Mouse (Mus musculus) limb, embryonic 11.5 days (tissue): ENCODE results near the gene Ppp1cb. TPM values are rescaled to one million over a fixed set of nuclear protein-coding genes. Genes with fewer than 3 reads are reported as not detected.

Source experiments
- ATAC-seq: fragments of 200-750 bp; cut with Nextera tagmentation; 2 replicates; pipeline ENCODE4 v1.8.0; 2017; ENCODE audit warnings: low read depth; ENCODE audit not compliant: insufficient number of reproducible peaks, low FRiP score, low TSS enrichment
- DNase-seq: peaks from one replicate; pipeline ENCODE4 v3.0.0-alpha.2; 2015; ENCODE audit warnings: low spot score
- H3K27ac ChIP-seq: fragments of 300-500 bp; sonication (generic); replicated peaks from 2 replicates; pipeline ENCODE4 v1.5.1; 2014; ENCODE audit warnings: low read depth, mild to moderate bottlenecking, low read length
- H3K27me3 ChIP-seq: fragments of 300-500 bp; sonication (generic); 2 replicates; pipeline ENCODE4 v1.6.1; 2014; ENCODE audit warnings: mild to moderate bottlenecking, low read length, mixed read lengths; ENCODE audit not compliant: control insufficient read depth, insufficient read depth
- H3K36me3 ChIP-seq: fragments of 300-500 bp; sonication (generic); 2 replicates; pipeline ENCODE4 v1.6.1; 2014; ENCODE audit warnings: mild to moderate bottlenecking, low read length, moderate library complexity, mixed read lengths; ENCODE audit not compliant: control insufficient read depth, insufficient read depth
- H3K4me1 ChIP-seq: fragments of 300-500 bp; sonication (generic); 2 replicates; pipeline ENCODE4 v1.6.1; 2014; ENCODE audit warnings: low read length, mixed read lengths; ENCODE audit not compliant: control insufficient read depth, insufficient read depth
- H3K4me2 ChIP-seq: fragments of 300-500 bp; sonication (generic); 2 replicates; pipeline ENCODE4 v1.6.1; 2014; ENCODE audit warnings: low read depth, mild to moderate bottlenecking, moderate library complexity; ENCODE audit not compliant: severe bottlenecking
- H3K4me3 ChIP-seq: fragments of 300-500 bp; sonication (generic); 2 replicates; pipeline ENCODE4 v1.5.1; 2014; ENCODE audit warnings: low read depth, low read length
- H3K9ac ChIP-seq: fragments of 300-500 bp; sonication (generic); 2 replicates; pipeline ENCODE4 v1.6.1; 2014; ENCODE audit warnings: mild to moderate bottlenecking, low read length
- H3K9me3 ChIP-seq: fragments of 300-500 bp; sonication (generic); 2 replicates; pipeline ENCODE4 v1.6.1; 2016; ENCODE audit warnings: low read length; ENCODE audit not compliant: control insufficient read depth
- WGBS: fragments of 180-500 bp; shearing (Covaris S2); extraction: QIAGEN DNeasy Blood & Tissue Kit; methylation state at CpG from one replicate; pipeline ENCODE4 v1.1.7; 2014; 5-methylcytosine and 5-hydroxymethylcytosine counted together
- polyA plus RNA-seq: library from polyadenylated mRNA; unstranded; fragments of >200 nt; fragmentation: Nextera tagmentation; extraction: Ambion mirVana; gene quantifications from 2 replicates; pipeline ENCODE4 v1.2.1, GENCODE M21; 2014

The Ppp1cb gene
- 250 and 254 TPM in 2 replicates for polyA plus RNA-seq

DNA sequence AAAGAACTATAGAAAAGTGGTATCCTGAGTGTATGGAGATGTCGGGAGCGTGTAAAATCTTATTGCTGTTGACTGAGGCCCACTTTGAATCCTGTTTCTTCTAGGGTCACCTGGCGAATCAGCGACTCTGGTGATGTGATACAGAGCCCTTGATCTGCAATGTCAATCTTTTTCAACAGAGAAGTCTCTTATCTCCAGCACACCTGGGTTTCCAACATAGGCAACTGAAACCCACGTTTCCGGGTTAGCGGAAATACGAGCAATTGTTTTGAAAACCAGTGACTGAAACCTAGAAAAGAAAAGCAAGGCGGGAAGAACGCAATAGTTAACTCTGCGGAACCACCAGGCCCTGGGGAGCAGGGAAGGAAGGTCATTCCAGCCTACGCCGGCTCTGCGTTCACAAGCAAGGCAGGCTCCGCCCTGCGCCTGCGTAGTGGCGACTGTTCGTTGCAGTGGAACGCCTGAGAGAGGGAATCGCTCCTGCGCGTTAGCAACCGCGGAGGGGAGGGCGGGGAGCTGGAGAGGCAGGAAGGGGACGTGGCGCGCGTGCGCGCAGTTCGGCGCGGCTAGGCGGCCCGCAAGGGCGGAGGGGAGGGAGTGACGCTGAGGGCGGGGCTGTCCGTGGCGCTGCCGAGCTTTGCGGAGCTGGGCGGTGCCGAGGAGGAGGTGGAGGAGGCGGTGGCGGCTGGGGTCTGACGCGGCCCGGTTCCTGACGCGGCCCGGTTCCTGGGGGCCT is at the start of gene Ppp1cb:
Ppp1cb (plus strand) TSS at position 436 of the 736 bp plus-strand sequence.
- DNase-seq (peak; percentile 99), ATAC-seq (peak; percentile 99)
- Histone ChIP-seq H3K4me1 (no peaks in the 10 kb centered on the region), H3K9me3 (no peaks in the 10 kb centered on the region), H3K36me3 (no peaks in the 10 kb centered on the region), H3K4me3 (peak within 1 kb of the TSS; percentile 86), H3K27ac (peak within 1 kb of the TSS; percentile 99), H3K4me2 (peak within 1 kb of the TSS; percentile 44), H3K9ac (peak within 1 kb of the TSS; percentile 99), H3K27me3 (no peaks in the 10 kb centered on the region)
- WGBS = 1% methylated on average over 47 of the region's 54 CpGs

- H3K4me1 ChIP-seq = peaks cover 13% of the 10 kb centered on the region
- no peaks in the 10 kb centered on the region for H3K27me3 ChIP-seq
- H3K4me2 ChIP-seq = no peak overlapping the region
- DNase-seq = no peak
- 84% methylated on average over 2 of the region's 2 CpGs for WGBS
- no peak for ATAC-seq
- no peak overlapping the region for H3K27ac ChIP-seq
- H3K36me3 ChIP-seq = no peaks in the 10 kb centered on the region
- no peaks in the 10 kb centered on the region for H3K9me3 ChIP-seq
- H3K9ac ChIP-seq = no peak overlapping the region
- H3K4me3 ChIP-seq = no peak overlapping the region
Observed at GRCm38 (mm10) chr5:32409747-32410146, 48.9 kb upstream of the Ppp1cb start.

- no peak overlapping the region for H3K9ac ChIP-seq
- H3K27ac ChIP-seq = no peak overlapping the region
- no peak overlapping the region for H3K4me2 ChIP-seq
- H3K27me3 ChIP-seq = no peaks in the 10 kb centered on the region
- peaks cover 13% of the 10 kb centered on the region for H3K4me1 ChIP-seq
- no peak for DNase-seq
- ATAC-seq = no peak
- H3K4me3 ChIP-seq = no peak overlapping the region
- 82% methylated on average over 3 of the region's 3 CpGs for WGBS
- H3K9me3 ChIP-seq = no peaks in the 10 kb centered on the region
- no peaks in the 10 kb centered on the region for H3K36me3 ChIP-seq
Observed at GRCm38 (mm10) chr5:32410954-32411688, 47.5 kb upstream of the Ppp1cb start.

DNA sequence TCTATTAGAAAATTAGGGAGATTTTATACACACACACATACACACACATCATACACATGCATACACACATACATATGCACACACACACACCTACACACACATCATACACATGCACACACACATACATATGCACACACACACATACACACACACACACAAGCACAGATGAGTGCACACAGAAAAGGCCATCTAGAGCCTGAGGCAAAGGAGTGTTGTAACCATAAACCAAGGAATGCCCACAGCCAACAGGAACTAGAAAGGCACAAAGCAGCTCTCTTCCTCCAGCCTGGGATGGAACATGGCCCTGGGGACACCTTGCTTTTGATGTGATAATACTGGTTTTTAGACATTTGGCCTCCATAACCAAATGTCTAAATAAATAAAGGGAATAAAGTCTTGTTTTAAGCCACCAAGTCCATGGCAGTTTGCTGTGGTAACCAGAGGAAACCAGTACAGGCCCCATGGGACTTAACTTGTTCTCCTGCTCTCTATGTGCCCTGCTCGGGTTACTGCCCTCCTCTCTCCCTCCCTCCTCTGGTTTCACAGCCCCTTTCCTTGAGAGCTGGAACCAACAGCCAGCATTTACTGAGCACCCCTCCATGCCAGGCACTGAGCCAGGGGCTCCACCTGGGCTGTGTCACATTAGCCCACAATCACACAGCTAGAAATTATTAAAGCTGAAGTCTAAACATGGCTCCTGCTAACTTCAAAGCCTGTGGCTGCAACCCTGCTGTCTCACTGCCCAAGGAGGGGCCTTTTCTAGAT is 46.3 kb upstream of the Ppp1cb start:
- peak; percentile 72 for DNase-seq
- 0% methylated on average over 1 of the region's 1 CpGs for WGBS
- no peak overlapping the region for H3K4me2 ChIP-seq
- peak overlapping the region; percentile 72 for H3K27ac ChIP-seq
- no peaks in the 10 kb centered on the region for H3K36me3 ChIP-seq
- no peaks in the 10 kb centered on the region for H3K27me3 ChIP-seq
- H3K4me3 ChIP-seq = no peak overlapping the region
- H3K4me1 ChIP-seq = peaks cover 13% of the 10 kb centered on the region
- peak; percentile 91 for ATAC-seq
- H3K9me3 ChIP-seq = no peaks in the 10 kb centered on the region
- no peak overlapping the region for H3K9ac ChIP-seq

- Histone ChIP-seq H3K9ac (no peak overlapping the region), H3K4me3 (no peak overlapping the region), H3K27ac (peak overlapping the region; percentile 72), H3K4me1 (peaks cover 13% of the 10 kb centered on the region), H3K36me3 (no peaks in the 10 kb centered on the region), H3K27me3 (no peaks in the 10 kb centered on the region), H3K9me3 (no peaks in the 10 kb centered on the region), H3K4me2 (no peak overlapping the region)
- DNase-seq (peak; percentile 47), ATAC-seq (peak; percentile 55)
- 39% methylated on average over 2 of the region's 2 CpGs for WGBS
Observed at GRCm38 (mm10) chr5:32413083-32413482, 45.6 kb upstream of the Ppp1cb start.

DNA sequence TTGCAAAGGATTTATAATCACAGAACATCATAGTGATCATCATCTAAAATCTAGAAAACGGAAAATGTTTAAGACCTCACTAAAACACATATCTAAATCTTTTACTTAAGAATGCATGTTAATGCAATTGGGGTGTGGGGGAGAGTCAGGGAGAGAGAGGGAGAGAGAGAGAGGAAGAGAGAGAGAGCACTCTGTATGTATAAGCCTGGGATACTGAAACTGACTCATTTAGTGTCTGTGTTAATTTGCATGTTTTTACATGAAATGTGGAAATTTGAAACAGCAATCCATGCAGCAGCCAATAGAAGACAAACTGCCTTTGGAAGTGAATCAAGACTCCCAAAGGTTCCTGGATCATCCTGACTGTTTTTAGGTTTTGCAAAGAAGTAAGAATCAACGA is 45.1 kb upstream of the Ppp1cb start:
- no peak overlapping the region for H3K4me3 ChIP-seq
- peaks cover 13% of the 10 kb centered on the region for H3K4me1 ChIP-seq
- DNase-seq (no peak), ATAC-seq (no peak)
- no peak overlapping the region for H3K9ac ChIP-seq
- 61% methylated on average over 2 of the region's 2 CpGs for WGBS
- no peak overlapping the region for H3K4me2 ChIP-seq
- peak overlapping the region; percentile 72 for H3K27ac ChIP-seq
- no peaks in the 10 kb centered on the region for H3K9me3 ChIP-seq
- H3K27me3 ChIP-seq = no peaks in the 10 kb centered on the region
- H3K36me3 ChIP-seq = no peaks in the 10 kb centered on the region

DNA sequence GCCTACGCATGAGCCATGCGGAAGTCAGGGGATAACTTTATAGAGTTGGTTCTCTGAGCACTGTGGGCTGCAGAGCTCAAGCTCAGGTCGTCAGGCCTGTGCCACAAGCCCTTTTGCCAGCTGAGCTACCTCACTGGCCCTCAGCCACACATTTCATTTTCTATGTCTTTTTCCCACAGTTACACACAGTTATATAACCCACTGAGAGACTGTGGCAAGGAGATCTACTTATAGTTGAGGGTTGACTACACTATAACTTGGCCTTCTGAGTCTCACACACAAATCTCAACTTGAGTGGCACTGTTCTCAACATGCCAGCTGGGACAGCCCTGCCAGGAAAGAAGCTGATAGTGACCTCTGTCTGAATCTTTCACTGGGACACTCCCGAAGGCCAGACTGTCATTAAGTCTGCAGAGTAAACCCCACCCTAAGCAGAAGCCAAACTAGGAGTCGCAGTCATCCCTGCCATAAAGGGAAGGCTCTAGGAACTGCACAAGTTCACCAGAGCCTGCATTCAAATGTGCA is 44.1 kb upstream of the Ppp1cb start:
- Histone ChIP-seq H3K9ac (no peak overlapping the region), H3K4me3 (no peak overlapping the region), H3K9me3 (no peaks in the 10 kb centered on the region), H3K27ac (no peak overlapping the region), H3K27me3 (no peaks in the 10 kb centered on the region), H3K4me2 (no peak overlapping the region), H3K4me1 (peaks cover 13% of the 10 kb centered on the region), H3K36me3 (no peaks in the 10 kb centered on the region)
- ATAC-seq = no peak
- 68% methylated on average over 5 of the region's 5 CpGs for WGBS
- no peak for DNase-seq

DNA sequence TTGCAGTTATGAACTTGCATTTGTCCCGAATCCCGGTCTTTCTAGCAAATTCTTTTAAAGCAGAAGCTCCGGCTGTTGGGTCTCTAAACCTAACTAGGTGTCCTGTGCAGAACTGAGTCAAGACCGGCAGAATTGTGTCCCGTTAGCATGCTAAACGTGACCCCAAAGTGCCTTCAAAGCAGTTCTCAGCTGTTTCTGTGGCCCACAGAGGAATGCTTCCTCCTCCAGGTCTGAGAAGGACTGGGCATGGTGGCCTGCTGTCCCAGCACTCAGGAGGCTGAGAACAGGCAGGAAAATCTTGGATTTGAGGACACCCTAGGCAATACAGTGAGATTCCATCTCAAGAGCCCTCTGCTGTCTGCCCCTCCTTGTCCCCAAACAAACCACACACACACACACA is 43.1 kb upstream of the Ppp1cb start:
- DNase-seq (no peak), ATAC-seq (no peak)
- peaks cover 13% of the 10 kb centered on the region for H3K4me1 ChIP-seq
- no peaks in the 10 kb centered on the region for H3K9me3 ChIP-seq
- H3K9ac ChIP-seq = no peak overlapping the region
- no peaks in the 10 kb centered on the region for H3K36me3 ChIP-seq
- WGBS = 90% methylated on average over 6 of the region's 6 CpGs
- no peak overlapping the region for H3K4me3 ChIP-seq
- no peak overlapping the region for H3K27ac ChIP-seq
- no peak overlapping the region for H3K4me2 ChIP-seq
- no peaks in the 10 kb centered on the region for H3K27me3 ChIP-seq
